Mouse (Mus musculus) intestine, embryonic 15.5 days (tissue): ENCODE results near the gene Pllp. TPM values are rescaled to one million over a fixed set of nuclear protein-coding genes. Genes with fewer than 3 reads are reported as not detected.

Source experiments
- ATAC-seq: fragments of 200-750 bp; cut with Nextera tagmentation; 2 replicates; pipeline ENCODE4 v1.8.0; 2017; ENCODE audit warnings: moderate TSS enrichment, moderate library complexity
- H3K27ac ChIP-seq: fragments of 300-500 bp; sonication (generic); 2 replicates; pipeline ENCODE4 v1.5.1; 2015; ENCODE audit warnings: mild to moderate bottlenecking, inconsistent platforms
- H3K27me3 ChIP-seq: fragments of 300-500 bp; sonication (generic); replicated peaks from 2 replicates; pipeline ENCODE4 v1.6.1; 2015; ENCODE audit warnings: inconsistent platforms
- H3K36me3 ChIP-seq: fragments of 300-500 bp; sonication (generic); 2 replicates; pipeline ENCODE4 v1.6.1; 2015; ENCODE audit warnings: inconsistent platforms
- H3K4me1 ChIP-seq: fragments of 300-500 bp; sonication (generic); replicated peaks from 2 replicates; pipeline ENCODE4 v1.6.1; 2015; ENCODE audit warnings: inconsistent platforms
- H3K4me2 ChIP-seq: fragments of 300-500 bp; sonication (generic); replicated peaks from 2 replicates; pipeline ENCODE4 v1.6.1; 2015; ENCODE audit warnings: mild to moderate bottlenecking, inconsistent platforms
- H3K4me3 ChIP-seq: fragments of 300-500 bp; sonication (generic); replicated peaks from 2 replicates; pipeline ENCODE4 v1.5.1; 2015; ENCODE audit warnings: inconsistent platforms
- H3K9ac ChIP-seq: fragments of 300-500 bp; sonication (generic); 2 replicates; pipeline ENCODE4 v1.6.1; 2015; ENCODE audit warnings: inconsistent platforms
- H3K9me3 ChIP-seq: fragments of 300-500 bp; sonication (generic); 2 replicates; pipeline ENCODE4 v1.6.1; 2016; ENCODE audit warnings: inconsistent platforms
- WGBS: fragments of 180-500 bp; shearing (Covaris S2); methylation state at CpG from one replicate; pipeline ENCODE4 v1.1.7; 2015; 5-methylcytosine and 5-hydroxymethylcytosine counted together
- polyA plus RNA-seq: library from polyadenylated mRNA; unstranded; fragments of >200 nt; fragmentation: Nextera tagmentation; extraction: Ambion mirVana; gene quantifications from 2 replicates; pipeline ENCODE4 v1.2.1, GENCODE M21; 2015

Pllp gene
- polyA plus RNA-seq, result 42.1 and 47.0 TPM in 2 replicates

DNA sequence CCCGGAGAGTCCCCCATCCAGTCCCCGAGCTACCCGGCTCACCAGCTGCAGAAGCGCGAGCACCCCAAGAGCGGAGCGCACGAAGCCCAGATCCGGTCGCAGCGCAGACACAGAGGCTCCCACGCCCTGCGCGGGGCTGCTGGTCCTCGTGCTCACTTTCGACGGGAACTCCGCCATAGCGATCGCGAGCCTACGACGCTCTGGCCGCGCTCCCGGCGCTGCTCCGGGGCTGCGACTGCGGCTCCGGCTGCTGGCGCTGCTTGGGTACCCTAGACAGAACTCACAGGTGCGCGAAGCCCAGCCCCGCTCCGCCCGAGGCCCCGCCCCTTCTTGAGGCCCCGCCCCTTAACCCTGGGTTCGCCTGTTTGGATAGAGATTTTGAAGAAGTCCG, at the start of gene Pllp:
Gene Pllp (minus strand): TSS at position 285 of the 391 bp plus-strand sequence.
- Histone ChIP-seq H3K4me2 (peak within 1 kb of the TSS; percentile 92), H3K9me3 (no peaks in the 10 kb centered on the region), H3K27ac (peak within 1 kb of the TSS; percentile 36; the same call in 1 of the 2 replicates), H3K36me3 (no peaks in the 10 kb centered on the region), H3K4me3 (peak within 1 kb of the TSS; percentile 54), H3K4me1 (peaks cover 15% of the 10 kb centered on the region), H3K9ac (peak within 1 kb of the TSS; percentile 48), H3K27me3 (peaks cover 24% of the 10 kb centered on the region)
- ATAC-seq, result peak; percentile 93
- 0% methylated on average over 41 of the region's 41 CpGs for WGBS

DNA sequence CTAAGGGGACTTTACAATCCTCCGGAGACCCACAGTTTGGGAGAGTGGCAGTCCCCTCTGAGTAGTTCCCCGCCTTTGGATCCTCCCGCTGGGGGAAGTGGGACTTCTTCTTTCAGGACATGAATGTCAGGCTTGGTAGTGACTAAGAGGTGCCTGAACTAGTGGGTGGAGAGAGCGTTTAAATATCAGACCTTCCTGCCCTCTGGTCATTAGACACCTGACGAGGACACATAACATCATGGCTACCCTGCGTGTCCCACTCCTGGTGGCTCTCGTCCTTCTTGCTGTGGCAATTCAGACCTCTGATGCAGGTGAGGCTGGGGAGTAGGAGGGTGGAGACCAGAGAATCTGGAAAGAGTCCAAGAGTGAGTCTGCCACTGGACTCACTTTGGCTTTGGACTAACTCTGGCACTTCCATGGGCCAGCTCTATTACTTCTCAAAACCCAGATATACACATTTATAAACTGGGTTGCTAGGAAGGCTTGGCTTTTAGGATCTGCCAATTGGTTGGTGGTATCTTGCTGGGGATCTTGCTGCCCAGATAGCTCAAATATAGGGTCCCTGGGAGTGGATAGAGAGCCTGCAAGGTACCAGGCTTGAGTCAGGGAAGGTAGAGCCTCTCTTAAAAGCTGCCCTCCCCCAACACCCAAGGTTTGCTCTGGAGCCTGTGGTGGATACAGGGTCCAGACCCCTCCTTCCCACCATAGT, 49.6 kb upstream of the Pllp start, which contains the start of gene Ccl22:
Gene Ccl22 (plus strand): TSS at position 115 of the 709 bp plus-strand sequence.
- Histone ChIP-seq H3K36me3 (no peaks in the 10 kb centered on the region), H3K4me2 (no peak within 1 kb of the TSS), H3K27ac (no peak within 1 kb of the TSS), H3K4me3 (no peak within 1 kb of the TSS), H3K27me3 (no peaks in the 10 kb centered on the region), H3K9ac (no peak within 1 kb of the TSS), H3K4me1 (no peaks in the 10 kb centered on the region), H3K9me3 (no peaks in the 10 kb centered on the region)
- ATAC-seq, result no peak
- 87% methylated on average over 7 of the region's 7 CpGs for WGBS

DNA sequence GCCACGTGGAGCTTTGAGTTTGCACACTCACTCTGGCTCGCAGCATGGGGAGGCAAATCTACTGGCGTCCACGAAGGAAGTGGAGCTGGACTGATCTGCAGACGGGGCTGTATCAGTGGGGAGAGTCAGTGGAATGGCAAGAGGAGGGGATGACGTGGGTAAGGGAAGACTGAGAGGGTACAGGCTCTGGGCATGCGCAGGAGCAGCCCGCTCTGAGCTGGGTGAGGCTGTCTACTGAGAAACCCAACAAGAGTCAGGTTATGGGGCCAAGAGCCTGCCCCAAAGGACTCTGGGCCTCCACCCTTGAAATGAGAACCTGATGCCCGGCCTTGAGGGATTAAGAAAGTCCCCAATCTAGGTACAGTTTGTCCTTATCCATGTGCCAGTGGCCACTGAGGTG, 48.9 kb upstream of the Pllp start:
- Histone ChIP-seq H3K9me3 (no peaks in the 10 kb centered on the region), H3K27ac (no peak overlapping the region), H3K9ac (no peak overlapping the region), H3K4me1 (no peaks in the 10 kb centered on the region), H3K4me3 (no peak overlapping the region), H3K36me3 (no peaks in the 10 kb centered on the region), H3K4me2 (no peak overlapping the region), H3K27me3 (no peaks in the 10 kb centered on the region)
- WGBS, result 76% methylated on average over 9 of the region's 9 CpGs
- ATAC-seq, result no peak

DNA sequence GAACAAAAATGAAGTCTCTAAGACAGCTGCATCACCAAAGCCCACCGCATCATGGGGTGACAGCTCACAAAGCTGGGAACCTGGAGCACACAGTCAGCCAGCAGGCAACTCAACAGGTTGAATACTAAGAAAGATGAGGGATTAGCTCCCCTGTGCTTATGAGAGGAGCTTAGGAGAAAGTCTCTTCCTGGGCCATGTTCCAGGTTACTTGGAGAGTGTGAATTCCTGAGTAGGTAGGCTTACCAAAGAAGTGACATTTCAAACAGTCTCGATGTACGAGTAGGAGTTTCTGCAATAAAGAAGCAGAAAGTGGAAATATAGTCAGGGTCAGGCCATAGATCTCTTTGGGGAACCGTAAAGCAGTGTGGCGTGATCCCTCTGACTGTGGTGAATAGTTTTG, 48.4 kb upstream of the Pllp start:
- Histone ChIP-seq H3K4me1 (no peaks in the 10 kb centered on the region), H3K27me3 (no peaks in the 10 kb centered on the region), H3K9me3 (no peaks in the 10 kb centered on the region), H3K4me2 (no peak overlapping the region), H3K36me3 (no peaks in the 10 kb centered on the region), H3K4me3 (no peak overlapping the region), H3K9ac (no peak overlapping the region), H3K27ac (no peak overlapping the region)
- 85% methylated on average over 5 of the region's 5 CpGs for WGBS
- ATAC-seq, result no peak

DNA sequence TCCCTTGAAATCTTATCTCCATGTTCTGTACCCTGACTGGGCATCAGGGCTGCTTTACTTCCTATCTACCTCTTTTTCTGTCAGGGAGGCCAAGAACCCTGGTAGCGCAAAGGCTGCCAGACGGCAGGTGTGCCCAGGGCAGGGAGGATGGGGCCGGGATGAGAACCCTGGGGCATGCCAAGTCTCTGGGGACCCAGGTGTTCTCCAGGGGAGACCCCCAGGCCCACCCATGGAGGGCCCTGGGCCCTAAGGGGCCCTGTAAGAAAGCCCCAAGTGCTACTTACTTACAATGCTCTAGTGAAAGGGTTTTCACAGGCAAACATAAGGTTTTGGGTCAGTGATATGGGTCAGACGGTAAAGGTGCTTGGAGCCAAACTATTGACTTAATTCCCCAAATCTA, 45.6 kb upstream of the Pllp start:
- 93% methylated on average over 4 of the region's 4 CpGs for WGBS
- H3K4me3 ChIP-seq, result no peak overlapping the region
- H3K27ac ChIP-seq, result no peak overlapping the region
- no peaks in the 10 kb centered on the region for H3K36me3 ChIP-seq
- H3K4me1 ChIP-seq, result no peaks in the 10 kb centered on the region
- no peaks in the 10 kb centered on the region for H3K9me3 ChIP-seq
- no peak overlapping the region for H3K4me2 ChIP-seq
- no peak overlapping the region for H3K9ac ChIP-seq
- no peak for ATAC-seq
- no peaks in the 10 kb centered on the region for H3K27me3 ChIP-seq

DNA sequence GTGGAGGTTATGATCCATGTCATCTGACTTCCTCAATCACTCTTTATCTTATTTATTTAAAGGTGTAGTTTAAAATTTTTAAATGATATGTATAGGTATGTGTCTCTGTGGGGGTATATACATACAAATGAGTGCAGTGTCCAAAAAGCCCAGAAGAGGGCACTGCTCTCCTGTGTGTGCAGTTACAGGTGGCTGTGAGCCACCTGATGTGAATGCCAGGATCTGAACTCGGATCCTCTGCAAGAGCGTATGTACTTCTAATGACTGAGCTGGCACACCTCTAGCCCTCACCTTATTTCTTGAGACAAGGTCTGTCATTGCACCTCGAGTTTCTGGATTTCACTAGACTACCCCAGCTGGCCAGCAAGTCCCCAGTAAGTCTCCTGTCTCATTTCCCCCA, 44.5 kb upstream of the Pllp start:
- Histone ChIP-seq H3K4me1 (no peaks in the 10 kb centered on the region), H3K4me3 (no peak overlapping the region), H3K4me2 (no peak overlapping the region), H3K9ac (no peak overlapping the region), H3K9me3 (no peaks in the 10 kb centered on the region), H3K27ac (no peak overlapping the region), H3K36me3 (no peaks in the 10 kb centered on the region), H3K27me3 (no peaks in the 10 kb centered on the region)
- WGBS, result 86% methylated on average over 3 of the region's 3 CpGs
- ATAC-seq, result no peak

DNA sequence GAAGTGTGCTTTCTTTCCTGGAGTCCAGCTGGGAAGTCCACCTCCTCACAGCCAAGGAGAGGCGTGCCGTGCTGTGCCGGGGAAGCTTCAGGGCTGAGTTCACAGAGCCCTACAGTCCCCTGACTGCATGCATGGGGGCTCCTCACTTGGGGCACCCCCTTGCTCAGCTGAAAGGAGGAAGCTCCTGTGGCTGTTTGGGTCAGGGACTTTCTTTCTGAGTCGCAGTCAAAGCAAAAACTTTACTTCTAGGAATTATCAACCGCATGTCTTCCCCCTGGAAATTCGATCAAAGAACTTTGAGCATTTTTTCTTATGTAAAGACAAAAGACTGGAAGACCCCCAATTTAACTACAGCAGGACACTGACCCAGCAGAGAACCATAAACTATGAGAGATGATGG, 43.8 kb upstream of the Pllp start:
- 89% methylated on average over 6 of the region's 6 CpGs for WGBS

DNA sequence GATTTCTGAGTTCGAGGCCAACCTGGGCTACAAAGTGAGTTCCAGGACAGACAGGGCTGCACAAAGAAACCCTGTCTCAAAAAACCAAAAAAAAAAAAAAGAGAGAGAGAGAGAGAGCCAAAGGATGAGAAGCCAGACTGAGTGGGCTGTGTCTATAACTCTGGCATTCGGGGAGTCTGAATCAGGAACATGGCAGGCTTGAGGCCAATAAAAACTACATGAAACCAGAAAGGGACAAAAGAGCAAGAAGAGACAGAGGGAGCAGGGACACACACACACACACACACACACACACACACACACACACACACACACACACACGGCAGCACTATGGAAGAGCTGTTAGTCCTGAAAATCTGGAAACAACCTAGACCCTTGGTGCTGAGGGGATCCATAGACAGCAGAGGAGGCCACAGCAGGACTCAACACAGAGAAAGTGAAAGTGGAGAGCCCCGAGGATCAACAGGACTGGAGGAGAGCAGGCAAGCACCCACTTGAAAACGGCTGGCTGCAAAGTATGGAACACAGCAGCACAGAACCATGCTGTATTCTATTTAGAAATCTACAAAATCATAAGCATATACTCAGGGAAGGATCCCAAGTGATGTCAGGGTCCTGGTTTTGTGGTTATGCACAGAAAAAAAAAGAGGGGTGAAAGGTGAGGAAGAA, 39.5 kb upstream of the Pllp start:
- Histone ChIP-seq H3K36me3 (no peaks in the 10 kb centered on the region), H3K27me3 (no peaks in the 10 kb centered on the region), H3K4me1 (no peaks in the 10 kb centered on the region), H3K9ac (no peak overlapping the region), H3K4me2 (peak overlapping the region; percentile 17; the same call in 1 of the 2 replicates), H3K27ac (no peak overlapping the region), H3K4me3 (no peak overlapping the region), H3K9me3 (no peaks in the 10 kb centered on the region)
- WGBS, result 52% methylated on average over 5 of the region's 5 CpGs
- ATAC-seq, result no peak

More for the DNA sequence above, 43.8 kb upstream of the Pllp start:
- H3K27me3 ChIP-seq, result no peaks in the 10 kb centered on the region
- no peak overlapping the region for H3K4me3 ChIP-seq
- H3K27ac ChIP-seq, result no peak overlapping the region
- no peaks in the 10 kb centered on the region for H3K36me3 ChIP-seq
- no peak overlapping the region for H3K9ac ChIP-seq
- no peak overlapping the region for H3K4me2 ChIP-seq
- no peak for ATAC-seq
- no peaks in the 10 kb centered on the region for H3K9me3 ChIP-seq
- no peaks in the 10 kb centered on the region for H3K4me1 ChIP-seq

DNA sequence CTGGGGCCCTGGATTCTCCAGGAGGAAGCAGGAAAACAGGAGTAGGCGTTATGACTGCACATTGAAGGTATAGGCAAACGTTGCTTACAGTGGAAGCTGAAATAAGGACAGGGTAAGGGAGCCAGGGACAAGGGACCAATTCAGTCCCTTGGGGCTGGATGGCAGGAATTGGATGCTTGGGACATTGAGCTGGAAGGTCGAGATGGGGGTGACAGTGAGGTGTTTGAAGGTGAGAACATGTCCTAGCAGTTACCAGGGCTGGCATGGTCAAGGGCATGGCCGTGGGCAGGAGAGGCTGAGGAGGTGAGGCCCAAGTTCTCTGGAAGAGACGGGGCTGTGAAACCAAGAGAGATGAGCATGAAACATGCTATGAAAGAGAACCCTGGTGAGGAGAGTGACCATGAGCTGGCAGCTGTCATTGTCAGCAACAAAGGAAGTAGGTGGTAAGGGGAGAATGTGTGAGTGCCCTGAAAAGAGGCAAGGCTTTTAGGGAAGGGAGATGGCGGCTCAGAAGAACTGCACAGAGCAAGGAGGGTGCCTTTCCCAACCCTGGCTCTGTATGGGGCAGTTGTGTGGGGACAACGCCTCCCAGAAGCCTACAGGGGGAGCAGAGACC, 38.8 kb upstream of the Pllp start:
- no peaks in the 10 kb centered on the region for H3K27me3 ChIP-seq
- H3K4me1 ChIP-seq, result no peaks in the 10 kb centered on the region
- H3K9ac ChIP-seq, result no peak overlapping the region
- no peak overlapping the region for H3K27ac ChIP-seq
- H3K4me3 ChIP-seq, result no peak overlapping the region
- H3K4me2 ChIP-seq, result no peak overlapping the region
- WGBS, result 81% methylated on average over 7 of the region's 7 CpGs
- no peaks in the 10 kb centered on the region for H3K36me3 ChIP-seq
- no peaks in the 10 kb centered on the region for H3K9me3 ChIP-seq
- no peak for ATAC-seq

DNA sequence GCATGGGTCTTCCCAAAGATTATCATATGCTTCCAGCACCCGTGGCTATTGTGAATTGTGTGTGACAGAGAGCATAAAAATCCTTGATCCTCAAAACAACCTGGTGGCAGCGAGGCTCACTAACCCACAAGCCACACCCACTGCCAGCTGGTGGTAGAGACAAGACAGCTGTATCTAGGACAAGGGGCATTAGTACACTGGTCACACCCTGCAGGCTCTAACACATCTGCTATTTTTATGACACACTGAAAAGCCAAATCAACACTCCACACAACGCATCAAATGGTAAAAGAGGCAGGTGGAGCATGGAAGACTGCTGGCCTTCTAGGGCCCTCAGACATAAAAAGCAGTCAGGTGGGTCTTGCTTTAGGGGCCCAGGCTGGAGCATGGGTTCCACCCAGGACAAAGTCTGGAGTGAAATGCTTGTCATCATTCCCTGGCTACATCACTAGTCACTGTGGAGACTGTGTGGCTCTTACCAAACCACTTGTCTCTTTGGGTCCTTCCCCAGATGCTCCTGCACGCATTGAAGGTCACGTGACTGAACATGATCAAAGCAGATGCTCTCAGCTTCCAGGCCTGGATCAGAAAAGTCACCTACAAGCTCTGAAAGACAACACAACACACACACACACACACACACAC, 37.9 kb upstream of the Pllp start:
- 61% methylated on average over 5 of the region's 5 CpGs for whole genome bisulfite sequencing
- Histone ChIP-seq H3K9me3 (no peaks in the 10 kb centered on the region), H3K27ac (no peak overlapping the region), H3K4me1 (0 out of 2 replicates have a peak, but pooled peaks cover 4% of the 10 kb centered on the region), H3K9ac (no peak overlapping the region), H3K36me3 (no peaks in the 10 kb centered on the region), H3K27me3 (no peaks in the 10 kb centered on the region), H3K4me2 (no peak overlapping the region), H3K4me3 (no peak overlapping the region)
- peak; percentile 89 for ATAC-seq

DNA sequence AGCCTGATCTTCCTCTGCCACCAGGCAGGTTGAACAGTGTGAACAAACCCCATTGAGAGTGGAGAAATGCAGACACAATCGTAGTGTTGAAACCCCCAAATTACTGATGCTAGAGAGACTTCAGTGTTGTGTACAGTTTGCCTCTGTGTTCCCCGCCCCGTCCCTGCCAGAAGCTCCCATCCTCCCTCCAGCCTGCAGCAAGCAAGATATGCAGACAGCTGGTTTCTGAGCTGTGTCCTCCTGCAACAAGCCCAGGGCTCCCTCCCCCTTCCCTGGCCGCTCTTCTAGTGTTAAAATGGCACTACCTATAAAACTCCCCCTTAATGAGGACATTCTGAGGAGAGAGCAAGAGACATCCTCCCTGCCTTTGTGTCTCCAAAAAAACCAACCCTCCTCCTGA, 33.2 kb upstream of the Pllp start:
- no peak overlapping the region for H3K9ac ChIP-seq
- 0 out of 2 replicates have a peak, but pooled peaks cover 4% of the 10 kb centered on the region for H3K4me1 ChIP-seq
- no peak overlapping the region for H3K4me3 ChIP-seq
- 42% methylated on average over 4 of the region's 4 CpGs for WGBS
- 0 out of 2 replicates have a peak overlapping the region, but pooled peaks have one; percentile 44 for H3K27ac ChIP-seq
- no peaks in the 10 kb centered on the region for H3K36me3 ChIP-seq
- H3K27me3 ChIP-seq, result no peaks in the 10 kb centered on the region
- H3K4me2 ChIP-seq, result 0 out of 2 replicates have a peak overlapping the region, but pooled peaks have one; percentile 4
- ATAC-seq, result no peak
- H3K9me3 ChIP-seq, result no peaks in the 10 kb centered on the region

DNA sequence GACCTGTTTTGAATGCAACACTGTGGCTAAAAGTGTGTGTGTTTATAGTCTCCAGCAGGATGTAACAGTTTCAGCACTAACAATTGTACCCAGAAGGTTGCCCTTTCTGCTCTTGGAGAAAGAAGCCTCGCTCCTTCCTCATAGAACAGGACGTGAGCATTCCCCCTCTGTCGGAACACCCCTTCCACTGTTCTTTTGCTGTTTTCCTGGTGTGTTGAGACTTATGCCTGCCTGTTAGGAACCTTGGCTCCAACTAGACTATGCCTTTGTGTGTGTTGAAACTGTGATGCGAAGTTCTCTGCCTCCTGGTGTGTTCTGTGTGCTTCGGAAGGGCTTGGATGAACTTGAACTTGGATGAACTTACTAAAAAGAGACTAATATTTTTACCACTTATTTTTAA, 29.9 kb upstream of the Pllp start:
- no peaks in the 10 kb centered on the region for H3K36me3 ChIP-seq
- no peak overlapping the region for H3K27ac ChIP-seq
- no peaks in the 10 kb centered on the region for H3K27me3 ChIP-seq
- no peaks in the 10 kb centered on the region for H3K9me3 ChIP-seq
- WGBS, result 80% methylated on average over 5 of the region's 5 CpGs
- H3K4me2 ChIP-seq, result no peak overlapping the region
- no peak for ATAC-seq
- H3K4me3 ChIP-seq, result no peak overlapping the region
- H3K4me1 ChIP-seq, result 0 out of 2 replicates have a peak, but pooled peaks cover 4% of the 10 kb centered on the region
- H3K9ac ChIP-seq, result no peak overlapping the region
